Mouse (Mus musculus): ENCODE measurements at regions not wholly inside any gene's neighbourhood (a gene's known extent, or its start where the extent isn't known, plus 50 kb on each side); places are given as distances from the start of the nearest gene placed in this dataset.
A peak's percentile ranks its signal among the peaks of the same experiment; 100 is the strongest.

DNA sequence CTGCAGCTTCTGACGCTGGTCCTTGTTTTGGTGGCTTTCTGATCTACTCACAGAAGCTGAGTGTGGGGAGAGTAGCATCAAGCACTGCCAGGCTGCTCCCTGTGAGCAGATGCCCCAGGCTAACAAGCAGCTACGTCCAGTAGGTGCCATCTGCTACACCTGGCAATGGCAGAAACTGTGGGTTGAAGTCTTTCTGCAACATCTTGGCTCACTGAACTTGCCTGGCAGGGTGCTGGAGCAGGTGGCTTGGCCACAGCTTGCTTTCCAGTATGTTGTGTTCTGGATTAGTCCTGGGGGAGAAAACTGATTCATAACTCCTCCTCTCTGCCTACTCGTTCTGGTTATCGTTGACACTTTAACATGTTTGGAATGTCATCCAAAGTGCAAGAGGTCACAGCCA is 230.4 kb upstream of the Emcn start:
- Histone ChIP-seq H3K9me3 (ENCODE audit: control insufficient read depth, low read length) (no peaks in the 10 kb centered on the region), H3K27me3 (ENCODE audit: control insufficient read depth, insufficient read depth, low read length) (no peaks in the 10 kb centered on the region), H3K4me2 (replicated peaks; ENCODE audit: low read depth) (no peak overlapping the region), H3K36me3 (ENCODE audit: control insufficient read depth, insufficient read depth, low read length) (no peaks in the 10 kb centered on the region), H3K9ac (ENCODE audit: low read length) (no peak overlapping the region), H3K4me1 (replicated peaks; ENCODE audit: control insufficient read depth, insufficient read depth) (no peaks in the 10 kb centered on the region), H3K27ac (replicated peaks) (no peak overlapping the region), H3K4me3 (ENCODE audit: low read depth, low read length) (no peak overlapping the region)
- 53% methylated on average over 4 of the region's 4 CpGs for WGBS
- TF ChIP-seq EP300 (optimal IDR thresholded peaks at IDR 0.05) (no peak), CTCF (IDR thresholded peaks at IDR 0.05; ENCODE audit: low read depth) (no peak)
- no peak for DNase-seq (ENCODE audit: low spot score)
- ATAC-seq (ENCODE audit: low FRiP score, low TSS enrichment) = no peak

DNA sequence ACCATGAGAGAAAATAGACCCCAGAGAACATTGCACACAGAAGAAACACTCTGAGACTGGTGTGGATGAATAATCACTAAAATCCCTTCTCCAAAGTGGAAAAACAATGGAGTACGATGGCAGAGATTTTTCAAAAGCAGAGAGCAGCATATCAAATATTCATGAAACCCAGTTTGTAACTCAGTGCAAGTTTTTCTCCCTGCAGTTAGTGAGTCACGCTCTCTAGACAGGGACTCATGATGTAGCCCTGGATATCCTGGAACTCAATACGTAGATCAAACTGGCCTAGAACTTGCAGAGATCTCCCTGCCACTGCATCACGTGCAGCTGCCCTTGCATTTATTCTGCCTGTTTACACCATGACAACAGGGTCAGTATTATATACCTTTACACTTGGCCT is 210.9 kb upstream of the Emcn start:
- no peaks in the 10 kb centered on the region for H3K36me3 ChIP-seq (ENCODE audit: control insufficient read depth, insufficient read depth, low read length)
- no peak overlapping the region for H3K4me3 ChIP-seq (ENCODE audit: low read depth, low read length)
- no peak overlapping the region for H3K4me2 ChIP-seq (replicated peaks; ENCODE audit: low read depth)
- 86% methylated on average over 4 of the region's 4 CpGs for whole genome bisulfite sequencing
- TF ChIP-seq EP300 (optimal IDR thresholded peaks at IDR 0.05) = no peak
- no peak for TF ChIP-seq CTCF (IDR thresholded peaks at IDR 0.05; ENCODE audit: low read depth)
- H3K9me3 ChIP-seq (ENCODE audit: control insufficient read depth, low read length) = no peaks in the 10 kb centered on the region
- no peak overlapping the region for H3K27ac ChIP-seq (replicated peaks)
- ATAC-seq (ENCODE audit: low FRiP score, low TSS enrichment) = no peak
- no peaks in the 10 kb centered on the region for H3K27me3 ChIP-seq (ENCODE audit: control insufficient read depth, insufficient read depth, low read length)
- H3K9ac ChIP-seq (ENCODE audit: low read length) = no peak overlapping the region
- DNase-seq (ENCODE audit: low spot score) = no peak
- H3K4me1 ChIP-seq (replicated peaks; ENCODE audit: control insufficient read depth, insufficient read depth) = no peaks in the 10 kb centered on the region

DNA sequence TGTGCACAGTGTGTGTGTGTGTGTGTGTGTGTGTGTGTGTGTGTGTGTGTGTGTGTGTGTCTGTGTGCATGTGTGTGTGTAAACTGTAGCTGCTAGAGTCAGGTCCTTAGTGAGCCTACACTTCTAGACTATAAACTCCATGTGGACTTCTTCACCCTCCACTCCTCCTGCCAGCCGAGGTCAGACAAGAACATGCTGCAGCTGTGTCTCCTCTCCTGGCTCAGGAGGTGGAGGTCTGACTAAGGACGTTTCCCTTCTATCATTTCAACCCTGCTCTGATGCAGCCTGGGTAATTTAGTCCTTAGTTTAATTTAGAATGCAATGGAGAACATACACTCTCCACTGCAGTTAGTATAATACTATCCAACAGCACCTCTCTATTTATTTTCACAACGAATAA is 198.8 kb upstream of the Emcn start:
- Histone ChIP-seq H3K4me3 (ENCODE audit: low read depth, low read length) (no peak overlapping the region), H3K9ac (ENCODE audit: low read length) (no peak overlapping the region), H3K4me1 (replicated peaks; ENCODE audit: control insufficient read depth, insufficient read depth) (no peaks in the 10 kb centered on the region), H3K27ac (replicated peaks) (no peak overlapping the region), H3K36me3 (ENCODE audit: control insufficient read depth, insufficient read depth, low read length) (no peaks in the 10 kb centered on the region), H3K9me3 (ENCODE audit: control insufficient read depth, low read length) (no peaks in the 10 kb centered on the region), H3K4me2 (replicated peaks; ENCODE audit: low read depth) (no peak overlapping the region), H3K27me3 (ENCODE audit: control insufficient read depth, insufficient read depth, low read length) (no peaks in the 10 kb centered on the region)
- no peak for TF ChIP-seq CTCF (IDR thresholded peaks at IDR 0.05; ENCODE audit: low read depth)
- no peak for TF ChIP-seq EP300 (optimal IDR thresholded peaks at IDR 0.05)
- 49% methylated on average over 3 of the region's 3 CpGs for WGBS
- ATAC-seq (ENCODE audit: low FRiP score, low TSS enrichment) (no peak), DNase-seq (ENCODE audit: low spot score) (no peak)

DNA sequence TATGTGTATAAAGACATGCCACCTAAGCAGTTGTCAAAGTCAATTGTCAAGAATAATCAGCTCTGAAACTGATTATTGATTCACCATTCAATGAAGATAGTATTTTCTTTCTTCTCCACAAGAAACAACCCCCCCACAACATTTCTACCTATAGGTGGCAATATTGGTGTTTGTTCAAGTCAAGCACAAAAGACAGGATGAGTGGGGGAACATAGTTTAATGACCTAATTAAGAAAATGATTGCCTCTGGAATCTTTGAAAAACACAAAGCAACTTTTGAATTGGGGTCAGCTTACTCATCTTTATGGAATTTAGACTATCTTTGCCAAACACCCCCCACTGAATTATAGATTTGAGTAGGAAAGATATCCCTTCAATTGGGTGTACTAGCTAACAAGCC is 194.8 kb upstream of the Emcn start:
- TF ChIP-seq EP300 (optimal IDR thresholded peaks at IDR 0.05) (no peak), CTCF (IDR thresholded peaks at IDR 0.05; ENCODE audit: low read depth) (peak; percentile 50)
- DNase-seq (ENCODE audit: low spot score) (no peak), ATAC-seq (ENCODE audit: low FRiP score, low TSS enrichment) (no peak)

DNA sequence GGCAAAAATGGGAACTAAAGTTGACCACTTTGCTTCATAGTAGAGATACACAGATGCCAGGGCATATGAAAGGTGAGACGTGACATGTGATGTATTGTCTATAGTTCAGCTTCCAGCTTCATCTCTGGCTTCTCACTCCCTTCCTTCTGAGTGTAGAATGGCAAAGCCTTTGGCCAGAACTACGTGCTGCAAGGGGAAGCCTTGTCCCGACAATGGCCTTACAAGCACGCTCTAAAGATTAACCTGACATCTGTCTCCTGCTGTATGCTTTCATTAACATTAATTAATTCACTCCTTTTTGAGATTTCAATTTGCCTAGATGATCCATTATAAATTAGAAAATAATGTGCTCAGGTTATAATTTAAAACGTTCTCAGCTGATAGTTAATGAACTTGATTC is 193.5 kb upstream of the Emcn start:
- H3K9ac ChIP-seq (ENCODE audit: low read length) = no peak overlapping the region
- no peak overlapping the region for H3K27ac ChIP-seq (replicated peaks)
- H3K4me2 ChIP-seq (replicated peaks; ENCODE audit: low read depth) = no peak overlapping the region
- no peaks in the 10 kb centered on the region for H3K27me3 ChIP-seq (ENCODE audit: control insufficient read depth, insufficient read depth, low read length)
- H3K9me3 ChIP-seq (ENCODE audit: control insufficient read depth, low read length) = no peaks in the 10 kb centered on the region
- TF ChIP-seq EP300 (optimal IDR thresholded peaks at IDR 0.05) (no peak), CTCF (IDR thresholded peaks at IDR 0.05; ENCODE audit: low read depth) (no peak)
- no peak for DNase-seq (ENCODE audit: low spot score)
- no peaks in the 10 kb centered on the region for H3K36me3 ChIP-seq (ENCODE audit: control insufficient read depth, insufficient read depth, low read length)
- H3K4me3 ChIP-seq (ENCODE audit: low read depth, low read length) = no peak overlapping the region
- ATAC-seq (ENCODE audit: low FRiP score, low TSS enrichment) = no peak
- H3K4me1 ChIP-seq (replicated peaks; ENCODE audit: control insufficient read depth, insufficient read depth) = no peaks in the 10 kb centered on the region
- WGBS = 80% methylated on average over 5 of the region's 5 CpGs

More for the DNA sequence above, 194.8 kb upstream of the Emcn start:
- Histone ChIP-seq H3K27ac (replicated peaks) (no peak overlapping the region), H3K36me3 (ENCODE audit: control insufficient read depth, insufficient read depth, low read length) (no peaks in the 10 kb centered on the region), H3K27me3 (ENCODE audit: control insufficient read depth, insufficient read depth, low read length) (no peaks in the 10 kb centered on the region), H3K9ac (ENCODE audit: low read length) (no peak overlapping the region), H3K4me2 (replicated peaks; ENCODE audit: low read depth) (no peak overlapping the region), H3K4me3 (ENCODE audit: low read depth, low read length) (no peak overlapping the region), H3K9me3 (ENCODE audit: control insufficient read depth, low read length) (no peaks in the 10 kb centered on the region), H3K4me1 (replicated peaks; ENCODE audit: control insufficient read depth, insufficient read depth) (no peaks in the 10 kb centered on the region)

DNA sequence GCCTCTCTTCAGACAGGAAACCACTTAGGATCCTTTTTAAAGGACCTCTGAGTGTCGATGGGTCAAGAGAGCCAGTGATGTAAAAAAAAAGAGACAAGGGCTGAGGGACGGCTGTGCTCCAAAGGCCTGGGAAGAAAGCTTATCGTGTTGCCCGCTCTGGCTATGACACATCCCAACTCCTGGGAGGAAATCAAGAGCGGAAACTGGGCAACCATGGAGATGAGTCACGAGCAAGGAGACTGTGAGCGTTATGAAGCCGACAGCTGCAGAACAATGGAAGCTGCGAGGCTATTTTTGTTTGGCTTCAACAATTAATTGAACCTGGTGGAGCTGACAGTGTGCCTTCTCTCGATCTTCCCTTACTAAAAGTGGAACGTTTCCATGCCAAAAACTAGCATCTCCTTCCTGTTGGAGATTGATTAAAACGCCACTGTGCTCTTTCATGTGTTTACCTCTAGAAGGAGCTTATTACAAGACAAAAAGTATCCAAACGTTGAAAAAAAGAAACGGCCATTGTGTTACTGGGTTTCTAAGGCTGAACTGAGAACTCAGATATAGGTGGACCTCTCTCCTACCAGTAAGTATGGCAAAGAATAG is 190.4 kb upstream of the Emcn start:
- DNase-seq (ENCODE audit: low spot score) = no peak
- WGBS = 61% methylated on average over 14 of the region's 14 CpGs
- no peak; the same call in 1 of the 2 replicates for ATAC-seq (ENCODE audit: low FRiP score, low TSS enrichment)

More for the DNA sequence above, 190.4 kb upstream of the Emcn start:
- Histone ChIP-seq H3K9me3 (ENCODE audit: control insufficient read depth, low read length) (no peaks in the 10 kb centered on the region), H3K4me3 (ENCODE audit: low read depth, low read length) (no peak overlapping the region), H3K27me3 (ENCODE audit: control insufficient read depth, insufficient read depth, low read length) (no peaks in the 10 kb centered on the region), H3K4me1 (replicated peaks; ENCODE audit: control insufficient read depth, insufficient read depth) (no peaks in the 10 kb centered on the region), H3K36me3 (ENCODE audit: control insufficient read depth, insufficient read depth, low read length) (no peaks in the 10 kb centered on the region), H3K9ac (ENCODE audit: low read length) (no peak overlapping the region), H3K27ac (replicated peaks) (no peak overlapping the region), H3K4me2 (replicated peaks; ENCODE audit: low read depth) (no peak overlapping the region)
- TF ChIP-seq EP300 (optimal IDR thresholded peaks at IDR 0.05) (no peak), CTCF (IDR thresholded peaks at IDR 0.05; ENCODE audit: low read depth) (no peak)

Measured in stomach, postnatal 0 days (tissue).